Mouse (Mus musculus) kidney, embryonic 14.5 days (tissue): ENCODE measurements at regions not wholly inside any gene's neighbourhood (a gene's known extent, or its start where the extent isn't known, plus 50 kb on each side); places are given as distances from the start of the nearest gene placed in this dataset.

Experiments used
- ATAC-seq: fragments of 200-750 bp; cut with Nextera tagmentation; 2 replicates; pipeline ENCODE4 v1.8.0; 2017; ENCODE audit warnings: moderate number of reproducible peaks, mild to moderate bottlenecking, moderate TSS enrichment, moderate library complexity; ENCODE audit not compliant: low FRiP score, low TSS enrichment
- H3K27ac ChIP-seq: fragments of 300-500 bp; sonication (generic); 2 replicates; pipeline ENCODE4 v1.5.1; 2014; ENCODE audit warnings: low read depth, mild to moderate bottlenecking, low read length, moderate library complexity, mixed read lengths
- H3K27me3 ChIP-seq: fragments of 300-500 bp; sonication (generic); 2 replicates; pipeline ENCODE4 v1.6.1; 2014; ENCODE audit warnings: mild to moderate bottlenecking, low read length; ENCODE audit not compliant: control insufficient read depth, insufficient read depth
- H3K36me3 ChIP-seq: fragments of 300-500 bp; sonication (generic); 2 replicates; pipeline ENCODE4 v1.6.1; 2014; ENCODE audit warnings: low read length, mixed read lengths; ENCODE audit not compliant: control insufficient read depth, insufficient read depth
- H3K4me1 ChIP-seq: fragments of 300-500 bp; sonication (generic); 2 replicates; pipeline ENCODE4 v1.6.1; 2014; ENCODE audit warnings: low read length, mixed read lengths; ENCODE audit not compliant: control insufficient read depth, insufficient read depth
- H3K4me2 ChIP-seq: fragments of 300-500 bp; sonication (generic); replicated peaks from 2 replicates; pipeline ENCODE4 v1.6.1; 2014; ENCODE audit warnings: low read depth, mild to moderate bottlenecking, low read length
- H3K4me3 ChIP-seq: fragments of 300-500 bp; sonication (generic); 2 replicates; pipeline ENCODE4 v1.5.1; 2014; ENCODE audit warnings: mild to moderate bottlenecking, low read length
- H3K9ac ChIP-seq: fragments of 300-500 bp; sonication (generic); 2 replicates; pipeline ENCODE4 v1.6.1; 2014; ENCODE audit warnings: low read depth, mild to moderate bottlenecking, low read length, moderate library complexity
- H3K9me3 ChIP-seq: fragments of 300-500 bp; sonication (generic); 2 replicates; pipeline ENCODE4 v1.6.1; 2016; ENCODE audit warnings: low read length; ENCODE audit not compliant: control insufficient read depth
- WGBS: fragments of 180-500 bp; shearing (Covaris S2); extraction: QIAGEN DNeasy Blood & Tissue Kit; methylation state at CpG from one replicate; pipeline ENCODE4 v1.1.7; 2014; 5-methylcytosine and 5-hydroxymethylcytosine counted together

GRCm38 (mm10) chr8:98955803-98956202 is 460.5 kb downstream of the Cdh8 start:
- no peak for ATAC-seq
- WGBS: 60% methylated on average over 4 of the region's 4 CpGs
- Histone ChIP-seq H3K9ac (no peak overlapping the region), H3K36me3 (no peaks in the 10 kb centered on the region), H3K9me3 (no peaks in the 10 kb centered on the region), H3K4me2 (no peak overlapping the region), H3K27me3 (no peaks in the 10 kb centered on the region), H3K4me3 (no peak overlapping the region), H3K4me1 (no peaks in the 10 kb centered on the region), H3K27ac (no peak overlapping the region)

GRCm38 (mm10) chr8:98913159-98913777 is 503.0 kb downstream of the Cdh8 start:
- no peak for ATAC-seq
- Histone ChIP-seq H3K4me3 (no peak overlapping the region), H3K4me2 (no peak overlapping the region), H3K4me1 (no peaks in the 10 kb centered on the region), H3K9ac (no peak overlapping the region), H3K27me3 (no peaks in the 10 kb centered on the region), H3K36me3 (no peaks in the 10 kb centered on the region), H3K9me3 (no peaks in the 10 kb centered on the region), H3K27ac (no peak overlapping the region)
- WGBS: 89% methylated on average over 3 of the region's 3 CpGs

- no peaks in the 10 kb centered on the region for H3K36me3 ChIP-seq
- no peaks in the 10 kb centered on the region for H3K9me3 ChIP-seq
- no peak for ATAC-seq
- H3K4me1 ChIP-seq: no peaks in the 10 kb centered on the region
- no peak overlapping the region for H3K4me2 ChIP-seq
- no peak overlapping the region for H3K9ac ChIP-seq
- H3K4me3 ChIP-seq: no peak overlapping the region
- H3K27me3 ChIP-seq: no peaks in the 10 kb centered on the region
- WGBS: 89% methylated on average over 4 of the region's 4 CpGs
- no peak overlapping the region for H3K27ac ChIP-seq
These were observed 522.9 kb downstream of the Cdh8 start for GRCm38 (mm10) chr8:98893331-98893730.

GRCm38 (mm10) chr8:98861664-98862306 is 554.5 kb downstream of the Cdh8 start:
- ATAC-seq: no peak
- WGBS: 63% methylated on average over 2 of the region's 2 CpGs

DNA sequence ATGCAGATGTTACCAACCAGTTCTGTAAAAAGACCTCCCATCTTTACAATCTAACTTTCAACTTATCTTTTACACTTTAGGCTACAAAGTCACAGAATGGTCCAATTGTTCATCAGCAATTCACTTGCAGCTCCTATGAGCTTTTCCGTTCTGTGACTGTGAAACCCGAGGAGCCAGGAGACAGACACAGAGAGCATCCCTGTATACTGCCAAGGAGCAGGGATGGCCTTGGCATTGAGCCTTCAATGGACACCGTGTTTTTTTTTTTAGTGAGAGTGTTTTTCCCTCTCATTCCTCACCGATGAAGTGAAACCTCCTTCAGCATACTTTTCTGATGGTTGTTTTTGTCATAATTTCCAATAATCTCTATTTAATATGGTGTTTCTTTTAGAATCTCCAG is 555.1 kb downstream of the Cdh8 start:
- H3K4me3 ChIP-seq: no peak overlapping the region
- H3K9ac ChIP-seq: no peak overlapping the region
- WGBS: 72% methylated on average over 4 of the region's 4 CpGs
- H3K4me2 ChIP-seq: no peak overlapping the region
- ATAC-seq: no peak
- no peaks in the 10 kb centered on the region for H3K4me1 ChIP-seq
- H3K36me3 ChIP-seq: no peaks in the 10 kb centered on the region
- no peak overlapping the region for H3K27ac ChIP-seq
- H3K27me3 ChIP-seq: no peaks in the 10 kb centered on the region
- no peaks in the 10 kb centered on the region for H3K9me3 ChIP-seq

More at GRCm38 (mm10) chr8:98861664-98862306, 554.5 kb downstream of the Cdh8 start:
- no peak overlapping the region for H3K27ac ChIP-seq
- H3K4me3 ChIP-seq: no peak overlapping the region
- H3K36me3 ChIP-seq: no peaks in the 10 kb centered on the region
- no peaks in the 10 kb centered on the region for H3K4me1 ChIP-seq
- H3K27me3 ChIP-seq: no peaks in the 10 kb centered on the region
- no peaks in the 10 kb centered on the region for H3K9me3 ChIP-seq
- H3K4me2 ChIP-seq: no peak overlapping the region
- no peak overlapping the region for H3K9ac ChIP-seq

DNA sequence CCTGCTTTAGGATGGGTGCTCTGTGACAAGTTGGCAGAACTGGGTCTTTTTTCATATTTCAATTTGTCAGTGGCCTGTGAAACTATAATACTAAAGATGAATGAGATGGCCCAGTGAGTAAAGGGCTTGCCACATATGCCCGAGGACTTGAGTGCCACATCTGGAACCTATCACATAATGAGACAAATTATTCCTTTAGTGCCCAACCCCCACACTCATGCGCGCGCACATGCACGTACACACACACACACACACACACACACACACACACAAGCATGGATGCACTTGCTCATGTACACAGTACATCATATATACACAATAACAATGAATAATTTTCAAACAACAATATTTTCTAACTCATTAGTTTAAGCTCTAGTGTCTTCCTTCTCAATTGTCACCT is 555.9 kb downstream of the Cdh8 start:
- 83% methylated on average over 5 of the region's 5 CpGs for WGBS
- H3K4me3 ChIP-seq: no peak overlapping the region
- H3K27ac ChIP-seq: no peak overlapping the region
- no peaks in the 10 kb centered on the region for H3K36me3 ChIP-seq
- H3K9ac ChIP-seq: no peak overlapping the region
- no peaks in the 10 kb centered on the region for H3K4me1 ChIP-seq
- ATAC-seq: no peak
- no peak overlapping the region for H3K4me2 ChIP-seq
- H3K27me3 ChIP-seq: no peaks in the 10 kb centered on the region
- H3K9me3 ChIP-seq: no peaks in the 10 kb centered on the region

GRCm38 (mm10) chr8:98829515-98829914 is 586.8 kb downstream of the Cdh8 start:
- no peak overlapping the region for H3K9ac ChIP-seq
- H3K4me1 ChIP-seq: no peaks in the 10 kb centered on the region
- H3K4me2 ChIP-seq: no peak overlapping the region
- no peak overlapping the region for H3K4me3 ChIP-seq
- H3K27me3 ChIP-seq: no peaks in the 10 kb centered on the region
- no peak overlapping the region for H3K27ac ChIP-seq
- H3K36me3 ChIP-seq: no peaks in the 10 kb centered on the region
- no peak for ATAC-seq
- no peaks in the 10 kb centered on the region for H3K9me3 ChIP-seq
- WGBS: 67% methylated on average over 5 of the region's 5 CpGs

- no peak overlapping the region for H3K27ac ChIP-seq
- H3K4me2 ChIP-seq: no peak overlapping the region
- no peak for ATAC-seq
- no peak overlapping the region for H3K4me3 ChIP-seq
- H3K9ac ChIP-seq: no peak overlapping the region
- H3K4me1 ChIP-seq: no peaks in the 10 kb centered on the region
- H3K36me3 ChIP-seq: no peaks in the 10 kb centered on the region
- WGBS: 75% methylated on average over 4 of the region's 4 CpGs
- no peaks in the 10 kb centered on the region for H3K27me3 ChIP-seq
- H3K9me3 ChIP-seq: no peaks in the 10 kb centered on the region
These were observed 587.3 kb downstream of the Cdh8 start for GRCm38 (mm10) chr8:98829006-98829405.

DNA sequence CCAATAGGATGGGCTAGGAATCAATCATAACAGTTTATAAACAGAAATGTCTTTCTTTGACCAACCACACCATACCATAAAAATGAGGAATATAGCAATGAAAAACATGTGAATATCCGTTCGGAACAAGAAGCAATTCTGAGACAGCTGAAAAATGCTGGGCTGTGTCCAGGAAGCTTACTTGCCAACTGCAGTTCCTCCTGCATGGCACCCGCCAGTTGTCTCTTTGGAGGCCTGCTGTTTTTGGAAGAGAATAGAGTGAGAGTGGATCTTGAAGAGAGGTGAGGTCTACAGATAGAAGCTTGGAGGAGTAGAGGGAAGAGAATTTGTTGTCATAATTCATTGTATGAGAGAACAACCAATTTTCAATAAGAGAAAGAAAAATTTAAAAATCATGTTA is 604.3 kb downstream of the Cdh8 start:
- Histone ChIP-seq H3K4me2 (no peak overlapping the region), H3K9ac (no peak overlapping the region), H3K27ac (no peak overlapping the region), H3K4me3 (no peak overlapping the region), H3K36me3 (no peaks in the 10 kb centered on the region), H3K9me3 (no peaks in the 10 kb centered on the region), H3K4me1 (no peaks in the 10 kb centered on the region), H3K27me3 (no peaks in the 10 kb centered on the region)
- 90% methylated on average over 3 of the region's 3 CpGs for whole genome bisulfite sequencing
- ATAC-seq: no peak
